Mouse (Mus musculus) heart, adult 18-20 months (tissue): ENCODE results near the gene Vps37b. TPM values are rescaled to one million over a fixed set of nuclear protein-coding genes. Genes with fewer than 3 reads are reported as not detected.
A peak's percentile ranks its signal among the peaks of the same experiment; 100 is the strongest.

Experiments used
- DNase-seq, 2 experiments: peaks; one replicate each; pipeline ENCODE4 v3.0.0; 2021 to 2022; ENCODE audit warnings: mixed read lengths in 1 of 2
- total RNA-seq, 2 experiments: library from RNA; stranded (reverse); gene quantifications; 2 replicates each; pipeline ENCODE4 v1.2.3; 2021

The Vps37b gene
- total RNA-seq, 2 experiments from 2014 or later: 15.1 to 15.2 TPM

DNA sequence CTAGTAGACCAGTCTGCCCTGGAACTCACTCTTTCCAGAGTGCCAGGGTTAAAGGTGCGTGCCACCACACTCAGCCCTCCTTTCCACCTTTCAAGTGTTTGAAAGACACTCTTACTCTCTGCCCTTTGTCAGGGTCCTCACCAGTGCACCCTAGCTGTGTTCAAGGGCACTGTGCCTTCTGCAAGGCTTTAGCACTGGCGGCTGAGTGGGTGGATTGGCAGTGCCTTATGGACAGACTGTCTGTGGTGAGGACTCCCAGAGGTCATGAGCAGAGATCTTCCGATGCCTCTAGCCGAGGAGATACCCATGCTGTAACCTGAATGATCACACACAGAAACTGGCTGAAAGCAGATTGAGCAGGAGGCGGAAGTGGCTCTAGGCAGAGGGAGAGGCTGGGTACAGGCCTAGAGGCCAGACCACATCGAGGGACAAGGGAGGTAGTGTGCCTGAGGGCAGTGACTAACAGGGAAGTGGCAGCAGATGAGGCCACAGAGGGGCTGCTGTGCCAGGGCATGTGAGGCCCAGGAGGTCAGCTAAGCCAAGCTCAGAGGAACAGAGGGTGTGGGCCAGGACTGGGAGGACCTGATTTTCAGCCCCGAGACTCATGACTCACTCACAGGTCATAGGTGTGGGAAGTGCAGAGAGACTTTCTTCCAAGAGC, 14.8 kb upstream of the Vps37b start:
- peak; percentile 27 to 34 for DNase-seq

DNA sequence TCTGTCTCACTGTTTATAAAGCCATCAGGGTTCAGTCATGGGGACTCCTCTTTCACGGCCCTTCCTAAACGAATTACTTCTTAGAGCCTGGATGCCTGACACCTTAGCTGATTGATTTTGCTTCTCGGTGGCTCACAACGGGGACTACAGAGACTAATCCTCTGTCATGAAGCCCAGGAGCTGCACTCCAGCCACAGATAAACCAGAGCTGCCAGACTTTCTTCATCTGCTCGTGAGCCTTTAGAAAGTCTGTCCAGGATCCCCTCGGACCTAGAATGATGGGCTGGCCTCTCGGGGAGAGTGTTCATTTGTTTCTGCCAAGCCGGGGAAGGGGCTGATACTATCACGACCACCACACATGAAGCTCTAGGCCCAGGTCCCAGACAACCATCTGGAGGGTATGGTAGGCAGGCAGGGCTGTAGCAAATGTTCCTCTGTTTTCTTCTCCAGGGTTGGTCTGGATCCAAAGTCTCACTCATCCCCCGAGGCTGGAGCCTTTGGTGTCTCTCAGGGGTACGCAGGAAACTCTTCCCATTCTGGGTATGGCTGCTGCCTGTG, 13.5 kb upstream of the Vps37b start:
- no peak for DNase-seq

DNA sequence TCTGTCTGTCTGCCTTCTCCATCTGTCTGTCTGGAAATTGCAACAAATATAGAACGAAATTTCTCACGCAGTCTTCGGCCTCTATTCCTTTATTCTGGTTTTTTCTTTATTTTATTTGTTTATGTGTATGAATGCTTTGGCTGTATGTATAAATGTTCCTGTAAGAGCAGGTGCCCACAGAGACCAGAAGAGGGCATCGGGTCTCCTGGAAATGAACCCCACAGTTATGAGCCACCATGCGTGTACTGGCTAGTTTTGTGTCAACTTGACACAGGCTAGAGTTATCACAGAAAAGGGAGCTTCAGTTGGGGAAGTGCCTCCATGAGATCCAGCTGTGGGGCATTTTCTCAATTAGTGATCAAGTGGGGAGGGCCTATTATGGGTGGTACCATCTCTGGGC, 11.9 kb upstream of the Vps37b start:
- no peak for DNase-seq

DNA sequence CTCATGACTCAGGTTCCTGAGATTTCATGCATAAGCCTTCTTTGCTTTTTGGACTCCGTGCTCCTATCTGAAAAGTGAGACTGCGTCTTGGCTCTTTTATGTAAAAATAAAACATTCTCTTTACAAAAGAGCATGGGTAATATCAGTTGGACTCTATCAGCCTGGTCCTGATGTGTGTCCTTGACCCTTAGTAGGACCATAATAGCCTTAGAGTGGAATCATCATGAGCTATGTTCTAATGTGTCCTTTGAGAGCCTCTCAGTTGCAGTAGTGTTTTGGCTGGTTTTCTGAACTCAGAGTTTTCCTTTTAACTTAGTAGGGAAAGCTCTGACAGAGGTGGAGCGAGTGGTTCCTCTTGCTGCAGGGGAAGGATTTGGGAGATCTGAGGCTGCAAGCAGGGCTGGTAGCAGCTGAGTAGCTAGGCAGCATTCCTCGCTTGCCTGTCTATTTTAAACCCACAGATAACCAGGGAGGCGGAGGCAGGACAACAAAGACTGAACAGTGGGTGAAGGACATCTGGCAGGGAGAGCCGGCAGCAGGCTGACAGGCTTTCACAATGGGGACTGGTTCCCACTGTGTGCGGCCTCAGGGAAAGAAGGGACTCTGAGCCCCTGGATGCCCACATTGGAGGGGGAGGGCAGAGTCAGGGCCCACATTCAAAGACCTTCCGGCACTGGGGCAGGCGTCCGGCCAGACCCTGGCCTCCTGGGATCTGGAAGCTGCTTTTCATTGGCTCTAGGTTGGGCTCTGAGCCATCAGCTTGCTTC, 11.3 kb upstream of the Vps37b start:
- DNase-seq: peak; percentile 72 to 85

DNA sequence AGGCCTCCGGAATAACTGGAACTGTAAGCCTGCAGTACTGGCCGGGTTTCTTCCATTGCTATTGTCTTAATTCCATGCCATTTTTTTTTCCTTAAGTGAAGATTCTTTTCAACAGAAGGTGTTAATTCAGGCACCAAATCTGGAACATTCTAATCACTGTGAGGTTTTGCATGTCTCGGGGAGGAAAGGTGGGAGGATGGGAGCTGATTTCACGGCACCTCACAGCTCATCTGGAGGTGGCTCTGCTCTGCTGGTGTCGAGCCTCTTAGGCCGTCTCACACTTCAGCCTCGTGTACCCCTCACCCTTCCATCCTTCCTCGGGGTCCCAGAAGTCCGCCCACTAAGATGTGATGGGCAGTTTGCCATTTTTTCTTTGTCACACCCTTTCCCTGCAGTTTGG, 9.0 kb upstream of the Vps37b start:
- DNase-seq: no peak

DNA sequence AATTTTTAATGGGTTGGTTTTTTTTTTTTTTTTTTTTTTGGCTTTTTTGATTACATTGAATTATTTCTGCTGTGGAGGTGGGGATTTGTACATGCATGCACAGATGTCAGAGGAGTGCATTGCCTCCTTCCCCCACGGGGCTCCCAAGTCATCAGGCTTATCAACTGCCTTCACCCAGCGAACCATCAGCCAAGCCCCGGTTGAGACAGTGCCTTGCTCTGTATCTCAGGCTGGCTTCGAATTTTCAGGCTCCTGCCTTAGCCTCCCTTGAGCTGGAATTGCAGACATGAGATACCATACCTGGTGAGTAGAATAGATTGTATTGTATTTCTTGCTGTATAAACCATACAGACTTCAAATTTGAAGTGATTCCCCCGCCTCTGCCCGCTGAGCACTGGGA, 7.5 kb upstream of the Vps37b start:
- no peak for DNase-seq

DNA sequence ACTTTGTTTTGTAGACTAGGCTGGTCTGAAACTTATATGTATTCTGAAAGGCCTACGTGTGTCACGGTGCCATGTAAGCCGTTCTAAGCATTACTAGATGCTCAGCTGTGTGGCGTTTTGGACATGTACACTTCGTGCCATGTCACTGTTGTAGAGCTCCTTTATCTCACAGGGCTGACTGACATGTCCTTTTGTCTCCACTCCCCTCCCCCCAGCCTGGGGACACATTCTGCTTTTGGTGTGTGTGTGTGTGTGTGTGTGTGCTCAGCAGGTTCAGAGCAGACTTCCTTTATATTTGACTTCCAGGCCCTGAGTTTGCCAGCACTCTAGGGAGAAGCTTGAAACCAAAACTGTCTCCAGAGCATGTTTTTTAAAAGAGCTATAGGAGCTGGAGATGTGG, 4.8 kb upstream of the Vps37b start:
- peak in 1 of 2 experiments; percentile 20 for DNase-seq

DNA sequence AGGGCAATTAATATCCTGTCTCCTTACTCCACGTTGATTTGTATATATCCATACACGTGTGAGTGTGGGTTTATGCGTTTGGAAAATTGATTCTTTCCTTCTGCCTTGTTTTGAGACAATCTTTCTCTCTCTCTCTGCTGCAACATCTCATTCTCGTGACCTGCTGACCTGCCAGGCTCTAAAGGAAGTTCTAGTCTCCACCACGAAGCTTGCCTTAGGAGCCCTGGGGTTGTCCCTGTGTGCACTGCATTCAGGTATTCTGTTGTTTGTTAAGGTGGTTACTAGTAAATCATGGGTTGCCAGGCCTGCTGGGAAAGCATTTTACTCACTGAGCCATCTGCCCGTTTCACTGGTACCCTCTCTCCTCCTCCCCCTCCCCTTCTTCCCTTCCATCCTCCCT, 4.3 kb upstream of the Vps37b start:
- no peak for DNase-seq

DNA sequence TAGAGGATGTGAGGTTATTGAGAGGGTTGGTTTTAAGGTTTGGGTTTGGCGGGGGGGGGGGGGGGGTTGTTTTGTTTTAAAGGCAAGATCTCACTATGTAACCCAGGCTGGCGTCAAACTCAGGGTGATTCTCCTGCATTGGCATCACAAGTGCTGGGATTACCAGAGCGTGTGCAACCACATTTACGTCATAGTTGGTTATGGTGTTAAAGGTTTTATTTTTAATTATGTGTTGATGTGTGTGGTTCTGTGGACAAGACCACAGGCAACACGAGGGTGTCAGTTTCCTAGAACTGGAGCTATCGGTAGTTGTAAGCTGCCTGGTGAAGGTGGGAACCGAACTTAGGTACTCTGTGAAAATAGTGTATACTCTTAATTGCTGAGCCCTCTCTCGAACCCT, 3.7 kb upstream of the Vps37b start:
- DNase-seq: no peak

DNA sequence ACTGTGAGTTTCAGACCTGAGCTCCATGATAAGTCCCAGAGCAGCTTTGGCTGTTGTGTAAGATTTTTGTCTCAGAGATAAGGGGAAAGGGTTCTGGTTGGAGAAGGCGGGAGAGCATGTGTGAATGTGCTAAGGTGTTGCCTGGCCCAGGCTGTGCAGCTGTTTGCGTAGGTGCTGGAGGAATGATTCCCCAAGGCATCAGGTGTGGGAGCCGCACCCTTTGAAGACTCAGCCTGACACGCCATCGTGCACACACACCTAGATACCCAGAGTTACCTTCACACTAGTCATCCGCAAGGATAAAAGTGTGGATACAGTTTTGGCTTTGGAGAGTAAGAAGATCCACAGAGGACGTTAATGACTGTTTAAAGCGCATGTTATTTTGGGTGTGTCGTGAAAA, 3.3 kb upstream of the Vps37b start:
- no peak for DNase-seq

DNA sequence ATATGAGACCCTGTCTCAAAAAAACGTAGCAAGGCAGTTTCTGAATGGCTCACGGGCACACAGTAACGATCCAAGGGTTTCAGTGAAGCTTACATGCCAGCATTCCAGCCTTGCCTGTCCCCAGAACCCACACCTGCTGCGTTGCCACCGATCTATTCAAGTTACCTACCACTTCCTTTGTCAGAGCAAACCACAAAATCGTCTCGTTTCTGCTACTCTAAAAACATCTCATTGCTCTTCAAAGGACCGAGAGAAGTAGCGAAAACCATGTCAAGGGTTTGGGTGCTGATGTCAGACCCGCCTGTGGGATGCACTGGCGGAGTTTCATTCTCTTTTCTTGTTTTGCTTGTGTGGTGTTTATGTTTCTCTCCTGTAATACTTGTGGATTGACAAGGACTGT, 2.4 kb upstream of the Vps37b start:
- DNase-seq: no peak

DNA sequence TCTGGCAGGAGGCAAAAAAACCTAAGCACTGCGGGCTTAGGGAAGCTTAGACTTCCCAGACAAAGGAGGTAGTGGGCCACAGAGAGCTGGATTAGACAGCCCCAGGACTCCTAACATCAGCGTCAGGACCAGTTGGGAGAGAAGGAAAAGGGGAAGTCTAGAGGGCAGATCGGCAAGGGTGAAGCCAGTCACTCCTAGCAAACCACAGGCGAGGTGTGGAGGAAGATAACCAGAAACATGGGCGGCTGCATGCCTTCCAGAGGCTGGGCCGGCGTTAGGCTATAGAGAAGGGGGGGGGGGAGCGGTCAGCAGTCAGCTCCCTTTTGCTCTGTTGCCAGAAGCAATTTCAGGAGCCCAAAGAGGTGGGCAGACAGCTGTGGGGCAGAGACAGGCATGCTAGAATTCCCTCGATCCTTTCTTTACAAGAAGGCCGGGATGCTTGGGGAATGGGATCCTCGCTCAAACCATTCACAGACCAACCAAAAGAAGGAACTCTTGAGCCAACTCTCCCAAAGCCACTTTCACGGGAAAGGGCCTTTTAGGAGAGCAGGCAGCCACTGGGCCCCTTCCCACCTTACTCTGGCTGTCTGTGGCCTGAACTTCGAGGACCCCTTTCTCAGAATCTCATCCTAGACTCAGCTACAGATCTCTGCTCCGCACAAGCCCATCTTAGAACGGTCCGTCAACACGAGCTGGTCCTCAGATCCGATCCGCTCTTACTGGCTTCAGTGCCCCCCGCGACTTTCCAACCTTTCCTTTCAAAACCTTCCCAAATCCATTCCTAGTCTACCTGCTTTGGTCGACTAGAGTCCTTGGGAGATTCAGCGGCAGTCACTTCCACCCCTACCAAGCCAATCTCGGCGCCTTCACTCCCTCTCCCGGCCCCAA, 758 bp downstream of the Vps37b start:
- peak; percentile 44 to 71 for DNase-seq

DNA sequence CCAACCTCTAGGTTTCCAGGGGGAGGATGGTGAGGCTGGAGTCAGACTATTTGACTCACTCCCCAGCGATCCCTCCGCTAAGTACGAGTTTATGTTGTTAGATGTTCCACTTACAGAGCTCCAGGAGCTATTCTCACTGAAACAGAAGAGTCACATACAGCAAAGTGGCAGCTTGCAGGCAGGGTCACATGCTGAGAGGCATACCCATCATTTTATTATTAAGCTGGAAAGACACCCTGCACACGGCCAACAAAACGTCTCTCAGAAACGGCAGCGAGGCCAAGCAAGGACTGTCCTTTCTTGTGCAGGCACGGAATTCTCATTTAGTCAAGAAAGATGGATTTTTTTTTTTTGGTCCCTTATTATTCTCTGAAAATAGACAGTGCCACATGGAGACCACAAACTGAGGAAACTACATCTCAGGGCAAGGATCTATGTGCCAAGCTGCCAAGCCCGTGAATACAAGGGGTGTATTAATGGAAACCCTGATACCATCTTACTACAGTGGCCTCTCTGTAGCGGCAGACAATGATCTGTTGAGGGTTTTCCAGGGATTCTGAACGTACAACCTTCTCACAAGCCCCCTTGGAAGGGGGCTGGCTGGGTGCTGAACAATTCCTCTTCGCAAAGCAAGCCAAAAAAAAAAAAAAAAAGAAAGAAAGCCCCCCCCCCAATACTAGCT, 1.5 kb downstream of the Vps37b start:
- DNase-seq: peak in 1 of 2 experiments; percentile 39

DNA sequence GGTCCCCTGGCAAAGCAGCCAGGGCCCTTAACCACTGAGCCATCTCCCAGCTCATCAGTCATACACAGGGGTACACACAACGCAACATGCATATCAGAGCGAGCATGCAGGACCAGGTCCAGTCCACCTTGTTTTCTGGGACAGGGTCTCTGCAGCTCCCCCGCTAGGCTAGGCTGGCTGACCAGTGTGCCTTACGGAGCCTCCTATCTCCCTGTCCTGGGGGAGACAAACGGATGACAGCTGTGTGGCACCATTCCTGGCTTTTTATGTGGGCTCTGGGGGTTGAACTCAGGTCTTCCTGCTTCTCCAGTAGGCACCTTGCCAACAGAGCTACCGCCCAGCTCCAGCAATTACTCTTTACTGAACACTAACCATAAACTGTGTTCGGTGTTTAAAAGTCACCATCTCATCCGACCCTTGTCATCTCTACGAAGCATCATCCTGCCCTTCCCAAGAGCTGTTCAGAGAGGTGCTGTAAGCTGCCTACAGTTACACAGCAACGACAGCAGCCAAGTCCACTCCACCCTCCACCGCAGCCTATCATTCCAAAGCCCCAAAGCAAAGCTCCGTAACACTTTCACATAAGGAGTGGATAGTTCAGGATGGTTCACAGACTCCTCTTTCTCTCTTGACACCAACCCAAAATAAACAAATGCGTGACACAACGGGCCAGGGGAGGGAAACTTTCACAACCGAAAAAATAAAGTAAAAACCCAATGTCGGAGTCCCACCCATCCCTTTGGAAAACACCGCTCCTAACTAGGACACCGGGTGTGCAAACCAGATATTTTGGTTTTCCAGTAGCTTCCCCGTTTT, 2.6 kb downstream of the Vps37b start:
- DNase-seq: peak in 1 of 2 experiments; percentile 42

DNA sequence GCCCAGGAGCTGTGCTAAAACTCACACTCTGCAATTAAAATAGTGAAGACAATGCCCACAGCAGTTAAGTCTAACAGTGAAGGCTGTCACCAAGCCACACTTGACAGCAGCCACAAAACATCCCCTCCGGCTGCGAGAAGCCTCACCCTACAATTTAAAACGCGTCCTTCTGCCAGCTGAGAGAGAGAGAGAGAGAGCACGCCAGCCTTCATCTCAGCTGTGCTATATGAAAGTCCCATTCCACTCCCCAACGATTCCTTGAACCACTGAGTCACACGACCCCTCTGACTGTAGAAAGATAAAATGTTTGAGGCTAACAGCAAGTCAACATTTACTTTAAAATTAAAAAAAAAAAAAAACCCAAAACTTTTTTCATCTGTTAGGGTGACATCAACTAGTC, 3.4 kb downstream of the Vps37b start:
- no peak for DNase-seq

DNA sequence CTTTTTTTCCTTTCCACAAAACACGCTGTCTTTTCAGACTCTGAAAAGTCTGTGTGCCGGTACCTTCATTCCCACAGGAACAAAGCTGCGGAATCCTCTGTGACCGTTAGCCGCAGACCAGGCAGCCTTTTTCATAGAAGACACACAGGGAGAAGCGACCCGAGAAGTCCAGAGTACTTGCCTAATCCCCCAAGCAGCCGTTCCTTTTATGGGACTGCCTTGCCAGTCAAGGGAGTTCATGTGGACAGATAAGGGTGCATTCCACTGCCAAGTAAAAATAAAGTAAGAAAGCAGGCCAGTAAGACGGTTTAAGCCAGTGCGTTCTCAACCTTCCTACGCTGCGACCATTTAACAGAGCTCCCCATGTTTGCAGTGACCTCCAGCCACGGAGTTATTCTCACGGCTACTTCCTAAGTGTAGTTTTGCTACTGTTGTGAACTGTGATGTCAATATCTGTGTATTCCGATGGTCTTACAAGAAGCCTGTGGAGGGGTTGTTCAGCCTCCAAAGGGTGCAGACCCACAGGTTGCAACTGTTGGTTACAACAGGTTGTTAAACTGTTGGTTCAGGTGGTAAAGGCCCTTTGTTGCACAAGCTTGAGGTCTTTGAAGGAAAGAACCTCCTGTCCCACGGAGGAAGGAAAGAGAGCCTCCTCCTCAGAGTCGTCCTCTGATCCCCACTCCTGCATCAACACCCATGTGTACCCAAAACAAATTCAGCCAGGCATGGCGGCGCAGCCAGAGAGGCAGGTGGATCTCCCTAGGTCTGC, 4.2 kb downstream of the Vps37b start:
- DNase-seq: no peak

DNA sequence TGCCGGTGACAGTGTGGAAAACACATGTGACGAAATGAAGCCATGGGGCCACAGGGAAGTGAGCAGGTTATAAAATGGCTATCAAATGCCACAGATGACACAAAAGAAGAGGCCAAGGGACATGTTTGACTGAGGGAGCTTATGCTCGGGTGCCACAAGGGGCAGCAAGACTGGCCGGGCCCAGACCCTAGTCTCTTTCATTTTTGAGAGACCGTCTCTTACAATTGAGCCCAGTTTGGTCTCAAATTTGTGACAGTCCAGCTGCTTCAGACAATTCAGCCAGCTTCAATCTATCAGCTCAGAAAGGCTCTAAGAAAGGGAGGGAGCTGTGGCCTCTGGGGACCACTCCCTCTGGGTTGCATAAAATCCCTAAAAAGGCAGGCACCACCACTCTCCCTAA, 5.5 kb downstream of the Vps37b start:
- no peak for DNase-seq

DNA sequence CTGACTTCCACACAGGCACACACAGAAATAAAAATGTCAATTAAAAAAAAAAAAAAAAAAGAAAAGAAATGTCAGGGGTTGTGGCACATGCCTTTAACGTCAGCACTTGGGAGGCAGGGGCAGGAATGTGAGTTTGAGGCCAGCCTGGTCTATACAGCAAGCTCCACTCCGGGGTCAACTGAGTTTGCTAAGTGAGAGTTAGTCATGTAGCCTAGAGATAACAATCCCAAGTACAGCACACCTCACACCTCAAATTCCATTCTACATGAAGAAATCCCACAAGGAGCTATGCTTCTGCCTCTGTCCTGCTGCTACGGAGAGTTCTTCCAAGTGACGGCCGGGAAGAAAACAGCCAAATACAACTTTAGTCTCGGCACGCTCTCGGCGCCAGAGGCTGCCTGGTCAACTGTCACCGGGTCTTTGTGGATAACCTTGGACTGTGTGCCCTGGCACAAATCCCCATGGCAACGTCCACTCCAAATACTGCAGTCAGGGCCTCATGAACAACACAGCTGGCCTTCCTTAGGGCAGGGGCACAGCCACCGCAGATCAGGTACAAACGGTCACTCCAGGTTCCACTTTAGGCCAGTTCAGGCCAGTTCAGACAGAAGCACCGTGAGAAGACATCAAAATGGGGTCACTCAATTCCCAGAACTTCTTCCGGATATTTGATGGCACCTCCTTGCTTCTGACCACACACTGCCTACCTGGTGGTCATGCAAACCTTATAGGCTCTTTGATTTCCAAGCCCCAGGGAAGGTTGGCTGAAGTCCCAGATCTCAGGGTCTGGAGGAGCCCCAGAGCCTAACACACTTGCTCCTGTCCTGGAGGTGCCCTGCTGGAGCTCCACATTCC, 6.3 kb downstream of the Vps37b start:
- peak; percentile 62 to 69 for DNase-seq

DNA sequence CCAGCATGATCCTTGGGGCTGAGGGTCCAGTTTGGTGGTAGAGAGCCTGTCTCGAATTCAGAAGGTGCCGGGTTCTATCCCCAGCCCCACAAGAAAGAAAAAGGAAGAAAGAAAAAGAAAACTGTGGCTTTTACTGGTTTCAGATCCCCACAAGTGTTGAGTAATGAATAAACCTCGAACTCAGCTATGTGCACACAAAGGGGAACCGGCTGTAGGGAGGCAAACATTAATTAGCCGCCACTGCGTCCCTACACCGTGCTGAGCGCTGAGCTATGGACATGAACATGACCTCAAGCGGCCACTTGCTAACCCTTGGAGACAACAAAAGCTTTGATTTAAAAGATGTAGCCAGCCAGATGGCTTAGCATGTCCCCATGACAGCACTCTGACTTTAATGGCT, 6.9 kb downstream of the Vps37b start:
- no peak for DNase-seq
